Comparison of ENCODE assay signal across 19 mouse cellular contexts in the genomic region with DNA sequence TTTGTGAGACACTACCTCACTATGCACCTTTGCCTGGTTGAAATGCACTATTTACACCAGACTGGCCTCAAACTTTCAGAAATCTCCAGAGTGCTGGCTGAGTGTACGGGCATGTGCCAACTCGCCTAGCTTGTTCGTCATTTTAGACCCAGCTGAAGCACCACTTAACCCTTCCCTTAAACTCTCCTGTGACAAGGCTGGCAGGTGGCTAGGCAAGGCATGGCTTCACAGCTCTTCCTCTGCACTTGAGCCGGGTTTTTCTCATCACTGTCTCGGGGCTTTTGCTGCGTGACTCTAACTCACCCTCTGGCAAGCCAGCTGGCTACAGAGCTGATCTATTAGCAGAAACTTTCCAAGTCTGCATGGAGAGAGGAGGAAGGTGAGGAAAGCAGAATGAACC. TPM values are rescaled to one million over a fixed set of nuclear protein-coding genes. Genes with fewer than 3 reads are reported as not detected.
DNase-seq lines count a peak whose midpoint lies in the region; ATAC-seq and TF ChIP-seq lines count a peak whose summit lies in the region.
"Had no signal": no experiment of that assay in that cellular context is flagged by ENCODE, and none has a peak within 500 bp of the region (broad histone marks: within the 10 kb centered on the region; RNA-seq: fewer than 3 reads in every experiment).

No protein-coding gene starts in this region.

- TF ChIP-seq POLR2A in lung, adult 2 months (IDR thresholded peaks at IDR 0.05; ENCODE audit: borderline replicate concordance, extremely low read depth, low read depth, low read length) = no peak

- H3K4me3 ChIP-seq in lung, adult 2 months (replicated peaks; ENCODE audit: extremely low read depth, low read depth, low read length) = no peak overlapping the region
- H3K4me3 ChIP-seq in lung, embryonic 14.5 days (ENCODE audit: low read depth, low read length) = no peak overlapping the region
- H3K4me3 ChIP-seq in stomach, embryonic 16.5 days (replicated peaks; ENCODE audit: low read length) = no peak overlapping the region
- H3K4me3 ChIP-seq: layer of hippocampus, adult 2 months; left cerebral cortex, adult 2 months; limb, embryonic 13.5 days; liver, embryonic 15.5 days; neural tube, embryonic 15.5 days had no signal

- H3K27ac ChIP-seq in lung, embryonic 14.5 days (ENCODE audit: low read depth) = no peak overlapping the region
- peak overlapping the region; percentile 44; the same call in 1 of the 2 replicates for H3K27ac ChIP-seq in stomach, embryonic 16.5 days (ENCODE audit: low read length)
- H3K27ac ChIP-seq: layer of hippocampus, adult 2 months; left cerebral cortex, adult 2 months; limb, embryonic 13.5 days; liver, embryonic 15.5 days; neural tube, embryonic 15.5 days had no signal

- no peak overlapping the region for H3K9ac ChIP-seq in lung, embryonic 14.5 days
- H3K9ac ChIP-seq in stomach, embryonic 16.5 days (ENCODE audit: low read length) = no peak overlapping the region
- H3K9ac ChIP-seq: limb, embryonic 13.5 days; liver, embryonic 15.5 days; neural tube, embryonic 15.5 days had no signal

- H3K27me3 ChIP-seq in lung, embryonic 14.5 days (ENCODE audit: insufficient read depth, low read length) = no peaks in the 10 kb centered on the region
- no peaks in the 10 kb centered on the region for H3K27me3 ChIP-seq in stomach, embryonic 16.5 days (ENCODE audit: control insufficient read depth, insufficient read depth, low read length)
- H3K27me3 ChIP-seq: limb, embryonic 13.5 days; liver, embryonic 15.5 days; neural tube, embryonic 15.5 days had no signal

- H3K4me1 ChIP-seq in lung, adult 2 months (ENCODE audit: control insufficient read depth, insufficient read depth, low read length) = peaks cover 39% of the 10 kb centered on the region
- H3K4me1 ChIP-seq in lung, embryonic 14.5 days (ENCODE audit: insufficient read depth) = peaks cover 26% of the 10 kb centered on the region
- H3K4me1 ChIP-seq in stomach, embryonic 16.5 days (ENCODE audit: control insufficient read depth, insufficient read depth, low read length) = peaks cover 44% of the 10 kb centered on the region

- H3K4me2 ChIP-seq in lung, embryonic 14.5 days = no peak overlapping the region
- H3K4me2 ChIP-seq in stomach, embryonic 16.5 days (ENCODE audit: low read depth, low read length) = no peak overlapping the region
- H3K4me2 ChIP-seq: limb, embryonic 13.5 days; liver, embryonic 15.5 days; neural tube, embryonic 15.5 days had no signal

- 45% methylated on average over 6 of the region's 6 CpGs for WGBS in lung, adult 2 months
- WGBS in lung, embryonic 14.5 days = 51% methylated on average over 6 of the region's 6 CpGs
- 65% methylated on average over 6 of the region's 6 CpGs for WGBS in stomach, embryonic 16.5 days

- intact Hi-C loops in heart, postnatal 36 days (cut with DNase I) = loop anchor here (10.0 kb wide), 1 partner anchor 1510 kb away; the partner anchor contains the start of gene Papss1

- no peaks in the 10 kb centered on the region for H3K9me3 ChIP-seq in lung, embryonic 14.5 days (ENCODE audit: low read depth, low read length)
- no peaks in the 10 kb centered on the region for H3K9me3 ChIP-seq in stomach, embryonic 16.5 days (replicated peaks; ENCODE audit: control insufficient read depth, low read length)
- H3K9me3 ChIP-seq: limb, embryonic 13.5 days; liver, embryonic 15.5 days; neural tube, embryonic 15.5 days had no signal

- TF ChIP-seq CTCF in lung, adult 2 months (IDR thresholded peaks at IDR 0.05; ENCODE audit: insufficient read depth, low read length) = no peak
- TF ChIP-seq CTCF in lung, embryonic 14.5 days (IDR thresholded peaks at IDR 0.05; ENCODE audit: low read depth) = no peak

- peaks cover 4% of the 10 kb centered on the region; the same call in 1 of the 2 replicates for H3K36me3 ChIP-seq in lung, embryonic 14.5 days (ENCODE audit: insufficient read depth)
- no peaks in the 10 kb centered on the region for H3K36me3 ChIP-seq in stomach, embryonic 16.5 days (ENCODE audit: control insufficient read depth, insufficient read depth, low read length)
- H3K36me3 ChIP-seq: liver, embryonic 15.5 days; neural tube, embryonic 15.5 days had no signal

- DNase-seq in heart, adult 11 months = peak; percentile 82
- no peak for DNase-seq in heart, postnatal 36 days
- peak; percentile 62 to 69 for DNase-seq in lung, adult 18-20 months
- DNase-seq in lung, adult 2 months = no peak
- DNase-seq in lung, embryonic 14.5 days = peak; percentile 40
- no peak for DNase-seq in embryo, embryonic 11 days
- no peak for DNase-seq in natural killer cell, adult 2 months (ENCODE audit: low spot score in 2 of 2)
- DNase-seq: cerebellum, adult 8-10 months; gastrocnemius, postnatal 36 days; kidney, adult 8-10 months; thymus, postnatal 36 days had no signal

- peak; percentile 25; the same call in 1 of the 2 replicates for ATAC-seq in lung, embryonic 14.5 days (ENCODE audit: insufficient read depth)
- no peak for ATAC-seq in stomach, embryonic 16.5 days (ENCODE audit: insufficient read depth, low FRiP score)
- ATAC-seq: forebrain, embryonic 16.5 days; hindbrain, embryonic 16.5 days had no signal

RNA-seq across cellular contexts. Expression of gene Sec24b, which starts 6.8 kb away (rescaled TPM):
- 10 to 100 TPM; 28.4 to 35.1 TPM for total RNA-seq in heart, postnatal 36 days (2021)
- polyA plus RNA-seq in lung, adult 2 months (2012; rRNA removed) = 63.4 and 72.6 TPM in 2 replicates
- polyA plus RNA-seq in lung, embryonic 14.5 days (2014; fragmentation: Nextera tagmentation; extraction: Ambion mirVana) = 38.6 and 46.3 TPM in 2 replicates
- 28.2 and 29.7 TPM in 2 replicates for polyA plus RNA-seq in stomach, embryonic 16.5 days (2015; fragmentation: Nextera tagmentation; extraction: Ambion mirVana)

Comparison
In these comparisons a context has a peak if more than half of its experiments do, and no peak if none do; other contexts are left out.
1. DNase-seq: peak in heart, adult 11 months (single experiment), lung, adult 18-20 months (2 of 2) and lung, embryonic 14.5 days (single experiment); none in heart, postnatal 36 days (0 of 2), lung, adult 2 months (single experiment), embryo, embryonic 11 days (single experiment) and natural killer cell, adult 2 months (0 of 2).